Mouse (Mus musculus) ES-CJ7 (cell line): ENCODE measurements at regions not wholly inside any gene's neighbourhood (a gene's known extent, or its start where the extent isn't known, plus 50 kb on each side); places are given as distances from the start of the nearest gene placed in this dataset.

Source experiments
- DNase-seq: peaks from one replicate; pipeline ENCODE4 v3.0.0; 2011; ENCODE audit warnings: low read depth, low spot score

DNA sequence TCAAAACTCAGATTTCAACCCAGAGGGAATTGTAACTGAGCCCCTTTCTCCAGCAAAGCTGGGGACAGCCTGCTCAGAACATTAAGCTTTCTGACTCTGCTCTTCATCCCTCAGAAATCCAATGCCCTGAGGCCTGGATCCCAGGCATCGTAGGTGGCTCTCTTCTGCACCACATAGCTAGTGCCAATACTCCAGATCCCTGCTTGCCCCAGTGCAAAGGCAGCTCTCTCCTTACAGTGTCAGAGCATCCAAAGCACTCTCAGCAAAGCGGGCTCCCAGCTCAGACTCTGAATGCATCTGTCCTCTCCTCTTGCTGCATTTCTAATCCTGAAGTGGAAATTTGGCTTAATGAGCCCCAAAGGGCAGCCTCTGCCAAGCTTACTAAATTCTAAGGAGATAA, 59.4 kb upstream of the Ddit4l start:
- DNase-seq: no peak

DNA sequence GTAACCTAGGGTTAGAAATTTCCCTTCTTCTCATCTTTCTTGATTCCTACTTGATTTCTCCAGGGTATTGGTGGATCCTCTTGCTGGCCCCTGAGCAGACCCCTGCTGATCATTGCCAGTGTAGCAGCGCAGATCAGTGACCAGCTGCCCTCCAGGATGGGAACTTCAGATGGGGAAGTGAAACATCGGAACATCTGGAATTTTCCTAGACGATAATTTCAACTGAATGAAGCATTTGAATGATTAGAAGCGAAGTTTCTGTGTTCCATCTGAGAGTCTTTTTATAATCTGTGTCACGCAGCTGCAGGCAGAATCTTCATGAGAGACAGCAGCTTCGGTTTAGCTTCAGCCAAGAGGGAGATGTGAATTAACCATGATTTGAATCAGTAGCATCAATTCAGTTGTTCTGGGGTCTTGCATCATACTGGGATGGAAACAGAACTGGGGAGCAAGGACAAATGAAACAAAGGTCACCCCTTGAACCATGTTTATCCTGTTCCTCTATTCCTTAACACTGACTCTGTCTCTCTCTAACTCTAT, 57.8 kb upstream of the Ddit4l start:
- DNase-seq: no peak

DNA sequence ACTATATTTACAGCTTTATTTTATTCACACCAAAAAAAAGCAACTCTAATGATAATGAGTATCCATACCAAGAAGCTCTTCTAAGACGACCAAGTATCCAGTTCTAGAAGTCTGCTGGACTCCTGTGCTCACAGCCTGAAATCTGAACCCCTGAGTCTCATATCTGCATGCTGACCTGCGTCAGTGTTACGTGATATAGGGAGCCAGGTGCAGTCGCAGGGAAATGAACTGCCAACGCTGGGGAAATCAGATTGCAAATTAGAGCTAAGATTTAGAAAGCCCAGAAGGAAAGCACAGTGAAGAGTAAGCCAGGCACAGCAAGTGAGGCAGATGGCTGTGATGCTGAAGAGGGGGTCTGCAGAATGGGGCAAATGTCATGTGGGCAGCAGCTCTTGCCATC, 57.1 kb upstream of the Ddit4l start:
- DNase-seq: no peak

DNA sequence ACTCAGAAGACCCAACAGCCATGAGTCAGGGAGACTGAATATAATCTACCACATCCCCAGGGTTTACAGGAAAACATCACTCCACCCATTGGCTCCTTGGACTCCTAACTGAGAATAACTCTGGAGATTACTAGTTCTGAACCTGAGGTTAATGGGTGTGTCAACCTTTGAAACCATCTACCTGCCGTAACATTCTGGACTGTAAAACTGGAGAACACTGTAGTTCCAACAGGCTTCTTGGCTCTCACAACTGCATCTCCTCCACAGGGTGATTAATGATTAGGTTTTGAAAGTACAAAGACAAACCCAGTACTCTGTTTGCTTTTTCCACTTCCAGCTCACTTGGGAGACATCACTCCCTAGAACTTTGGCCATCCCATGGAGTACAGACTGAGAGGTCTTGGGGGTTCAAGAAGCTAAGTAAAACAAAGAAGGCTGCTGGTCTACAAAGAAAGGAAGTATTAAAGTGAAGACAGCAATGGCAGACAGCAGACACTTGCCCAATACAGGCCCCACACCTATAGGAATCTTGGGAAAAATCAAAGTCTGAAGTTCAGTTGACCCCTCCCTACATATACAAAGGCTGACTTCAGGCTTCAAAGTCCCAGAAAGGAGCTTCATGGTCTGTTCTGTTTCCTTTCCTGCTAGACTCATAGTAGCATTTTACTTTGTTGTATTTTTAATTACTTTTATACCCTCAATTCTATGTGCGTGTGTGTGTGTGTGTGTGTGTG, 52.7 kb upstream of the Ddit4l start:
- no peak for DNase-seq
